In genomic region chr10:59947296-59948073, GRCm38 (mm10) we compare ENCODE assay signal across 11 mouse cellular contexts. TPM values are rescaled to one million over a fixed set of nuclear protein-coding genes. Genes with fewer than 3 reads are reported as not detected.
DNase-seq lines count a peak whose midpoint lies in the region; ATAC-seq lines count a peak whose summit lies in the region.
"Had no signal": no experiment of that assay in that cellular context is flagged by ENCODE, and none has a peak within 500 bp of the region (broad histone marks: within the 10 kb centered on the region; RNA-seq: fewer than 3 reads in every experiment).

No protein-coding gene starts in this region.

- peaks cover 53% of the 10 kb centered on the region for H3K4me1 ChIP-seq in heart, embryonic 15.5 days (replicated peaks)

- no peaks in the 10 kb centered on the region for H3K36me3 ChIP-seq in heart, embryonic 15.5 days
- no peaks in the 10 kb centered on the region for H3K36me3 ChIP-seq in macrophage (ENCODE audit: inconsistent target)

- peak overlapping the region; percentile 88 for H3K27ac ChIP-seq in heart, embryonic 15.5 days
- H3K27ac ChIP-seq in macrophage, result peak overlapping the region; percentile 21; the same call in 1 of the 2 replicates

- H3K27me3 ChIP-seq in heart, embryonic 15.5 days, result no peaks in the 10 kb centered on the region

- H3K79me2 ChIP-seq in macrophage (ENCODE audit: inconsistent target), result no peaks in the 10 kb centered on the region

- H3K9ac ChIP-seq in heart, embryonic 15.5 days, result no peak overlapping the region

- peak; percentile 37 for DNase-seq in kidney, postnatal 10 days
- no peak for DNase-seq in kidney, postnatal 4 days
- DNase-seq in adipocyte (ENCODE audit: low spot score), result peak; percentile 81
- no peak for DNase-seq in ovary, postnatal 10 days (ENCODE audit: low spot score)
- DNase-seq in right cerebral cortex, postnatal 4 days, result no peak
- no peak for DNase-seq in embryo, embryonic 10 days (ENCODE audit: low spot score)
- DNase-seq: cerebellum, postnatal 36 days; kidney, adult 8-10 months; thymus, adult 18-20 months had no signal

- H3K9me3 ChIP-seq in heart, embryonic 15.5 days (replicated peaks), result no peaks in the 10 kb centered on the region

- WGBS in heart, embryonic 15.5 days, result 48% methylated on average over 7 of the region's 7 CpGs
- 56% methylated on average over 7 of the region's 7 CpGs for WGBS in macrophage (ENCODE audit: missing documents)

- H3K4me2 ChIP-seq in heart, embryonic 15.5 days, result no peak overlapping the region

- no peak for ATAC-seq in heart, embryonic 15.5 days (replicated peaks; ENCODE audit: insufficient number of reproducible peaks, insufficient read depth, low FRiP score, low read depth)

- no peak overlapping the region for H3K4me3 ChIP-seq in heart, embryonic 15.5 days
- H3K4me3 ChIP-seq in macrophage (ENCODE audit: inconsistent target), result no peak overlapping the region

RNA-seq across cellular contexts. Expression of gene Ddit4, which starts 4.1 kb away (rescaled TPM):
- 22.7 and 33.4 TPM in 2 replicates for polyA plus RNA-seq in heart, embryonic 15.5 days (2015; fragmentation: Nextera tagmentation; extraction: Ambion mirVana)
- 1 to 10 TPM in 18 of 26 experiments, under 1 TPM in 5, not detected in 3; 0.55 to 7.6 (median 2.5) TPM for total RNA-seq in macrophage (2018; cell fraction: chromatin; rRNA removed)
- total RNA-seq in macrophage (2018; cell fraction: cytosol; rRNA removed), result 1 to 10 TPM in 22 of 26 experiments, under 1 TPM in 4; 0.42 to 9.0 (median 3.0) TPM
- 10 to 100 TPM in 1 of 26 experiments, 1 to 10 TPM in 23, under 1 TPM in 2; 0.77 to 10.4 (median 3.8) TPM for total RNA-seq in macrophage (2018; cell fraction: nucleus; rRNA removed)
- 2.2 to 4.5 TPM (median 4.1 TPM) in 3 replicates for polyA plus RNA-seq in macrophage (2018)

RNA-seq across cellular contexts. Expression of gene Ascc1, which starts 55.1 kb away (rescaled TPM):
- 36.1 and 40.6 TPM in 2 replicates for polyA plus RNA-seq in heart, embryonic 15.5 days (2015; fragmentation: Nextera tagmentation; extraction: Ambion mirVana)
- 10 to 100 TPM in 17 of 26 experiments, 1 to 10 TPM in 9; 2.1 to 19.5 (median 13.4) TPM for total RNA-seq in macrophage (2018; cell fraction: chromatin; rRNA removed)
- total RNA-seq in macrophage (2018; cell fraction: cytosol; rRNA removed), result 10 to 100 TPM; 13.3 to 20.7 (median 15.9) TPM
- total RNA-seq in macrophage (2018; cell fraction: nucleus; rRNA removed), result 10 to 100 TPM in 6 of 26 experiments, 1 to 10 TPM in 20; 3.5 to 14.3 (median 8.5) TPM
- polyA plus RNA-seq in macrophage (2018), result 14.4 to 20.2 TPM (median 19.0 TPM) in 3 replicates

RNA-seq across cellular contexts. Expression of gene Anapc16, which starts 55.5 kb away (rescaled TPM):
- polyA plus RNA-seq in heart, embryonic 15.5 days (2015; fragmentation: Nextera tagmentation; extraction: Ambion mirVana), result 85.4 and 92.2 TPM in 2 replicates
- total RNA-seq in macrophage (2018; cell fraction: chromatin; rRNA removed), result 10 to 100 TPM in 24 of 26 experiments, 1 to 10 TPM in 2; 5.2 to 61.8 (median 23.2) TPM
- 10 to 100 TPM; 25.3 to 57.2 (median 43.1) TPM for total RNA-seq in macrophage (2018; cell fraction: cytosol; rRNA removed)
- total RNA-seq in macrophage (2018; cell fraction: nucleus; rRNA removed), result 10 to 100 TPM in 25 of 26 experiments, 1 to 10 TPM in 1; 8.3 to 47.4 (median 24.8) TPM
- polyA plus RNA-seq in macrophage (2018), result 30.3 to 42.1 TPM (median 35.4 TPM) in 3 replicates

Comparison
In these comparisons a context has a peak if more than half of its experiments do, and no peak if none do; other contexts are left out.
1. DNase-seq: peak in kidney, postnatal 10 days (single experiment) and adipocyte (single experiment); none in kidney, postnatal 4 days (0 of 2), ovary, postnatal 10 days (single experiment), right cerebral cortex, postnatal 4 days (single experiment) and embryo, embryonic 10 days (single experiment).